Mouse (Mus musculus) gonadal fat pad, adult 2 months (tissue): ENCODE measurements around the gene Meis1. TPM values are rescaled to one million over a fixed set of nuclear protein-coding genes. Genes with fewer than 3 reads are reported as not detected.

Experiments used
- DNase-seq: peaks from one replicate; pipeline ENCODE4 v3.0.0-alpha.2; 2012; ENCODE audit warnings: low read depth
- polyA plus RNA-seq: library from polyadenylated mRNA; depleted of rRNA; stranded (reverse); fragments of >200 nt; gene quantifications from 2 replicates; pipeline ENCODE4 v1.2.3, GENCODE M21; 2012

Gene Meis1
- polyA plus RNA-seq, 1 experiment = 10.3 TPM

- no peak for DNase-seq
These were observed 28.5 kb downstream of the Meis1 start for GRCm38 (mm10) chr11:18990244-18990677.

GRCm38 (mm10) chr11:18989669-18990243 is 29.0 kb downstream of the Meis1 start:
- DNase-seq = no peak

- no peak for DNase-seq
These were observed 30.0 kb downstream of the Meis1 start for GRCm38 (mm10) chr11:18988637-18989263.

GRCm38 (mm10) chr11:18983813-18984212 is 35.0 kb downstream of the Meis1 start:
- DNase-seq = no peak

- no peak for DNase-seq
These were observed 35.5 kb downstream of the Meis1 start for GRCm38 (mm10) chr11:18983294-18983693.

- no peak for DNase-seq
These were observed 36.5 kb downstream of the Meis1 start for GRCm38 (mm10) chr11:18982331-18982730.

- no peak for DNase-seq
These were observed 37.4 kb downstream of the Meis1 start for GRCm38 (mm10) chr11:18981367-18981766.

- no peak for DNase-seq
These were observed 38.2 kb downstream of the Meis1 start for GRCm38 (mm10) chr11:18980615-18981014.

- no peak for DNase-seq
These were observed 43.7 kb downstream of the Meis1 start for GRCm38 (mm10) chr11:18975087-18975486.

GRCm38 (mm10) chr11:18973808-18974207 is 45.0 kb downstream of the Meis1 start:
- DNase-seq = no peak

GRCm38 (mm10) chr11:18972968-18973367 is 45.8 kb downstream of the Meis1 start:
- no peak for DNase-seq

GRCm38 (mm10) chr11:18971551-18971950 is 47.2 kb downstream of the Meis1 start:
- no peak for DNase-seq

GRCm38 (mm10) chr11:18969920-18970336 is 48.9 kb downstream of the Meis1 start:
- DNase-seq = no peak

- no peak for DNase-seq
These were observed 54.4 kb downstream of the Meis1 start for GRCm38 (mm10) chr11:18964418-18964817.

- DNase-seq = no peak
These were observed 55.3 kb downstream of the Meis1 start for GRCm38 (mm10) chr11:18963202-18964136.

- DNase-seq = no peak
These were observed 59.3 kb downstream of the Meis1 start for GRCm38 (mm10) chr11:18959465-18959864.

GRCm38 (mm10) chr11:18957805-18958770 is 60.7 kb downstream of the Meis1 start:
- DNase-seq = peak; percentile 61

GRCm38 (mm10) chr11:18957097-18957804 is 61.5 kb downstream of the Meis1 start:
- no peak for DNase-seq

- no peak for DNase-seq
These were observed 62.8 kb downstream of the Meis1 start for GRCm38 (mm10) chr11:18955969-18956368.

GRCm38 (mm10) chr11:18954852-18955251 is 63.9 kb downstream of the Meis1 start:
- no peak for DNase-seq

- DNase-seq = no peak
These were observed 64.9 kb downstream of the Meis1 start for GRCm38 (mm10) chr11:18953892-18954291.
